Mouse (Mus musculus) gastrocnemius, postnatal 14 days (tissue): Measurements from ENCODE around the gene Nr1h4. TPM values are rescaled to one million over a fixed set of nuclear protein-coding genes. Genes with fewer than 3 reads are reported as not detected.
A peak's percentile ranks its signal among the peaks of the same experiment; 100 is the strongest.

ENCODE experiments used
- DNase-seq: peaks from one replicate; pipeline ENCODE4 v3.0.0; 2021; ENCODE audit warnings: mixed read lengths
- intact Hi-C: fragments of 180-260 bp; cut with DNase I; formaldehyde crosslinking; loops from one replicate; pipeline ENCODE4 v1.15.1; 2025; ENCODE audit warnings: low total_unique reads
- total RNA-seq, 2 experiments: library from RNA; stranded (reverse); gene quantifications; 2 replicates each; pipeline ENCODE4 v1.2.3; 2021

Nr1h4 gene
- total RNA-seq, 2 experiments from 2014 or later, result not detected

- intact Hi-C loops, result no loop called here
- DNase-seq, result no peak
Measured at GRCm38 (mm10) chr10:89441961-89442360, 91.4 kb downstream of the Nr1h4 start.

- intact Hi-C loops, result no loop called here
- no peak for DNase-seq
Measured at GRCm38 (mm10) chr10:89439380-89439779, 94.0 kb downstream of the Nr1h4 start.

GRCm38 (mm10) chr10:89437996-89438395 is 95.4 kb downstream of the Nr1h4 start:
- peak; percentile 16 for DNase-seq
- intact Hi-C loops, result no loop called here

GRCm38 (mm10) chr10:89437472-89437871 is 95.9 kb downstream of the Nr1h4 start:
- DNase-seq, result no peak
- intact Hi-C loops, result no loop called here

- intact Hi-C loops, result no loop called here
- DNase-seq, result no peak
Measured at GRCm38 (mm10) chr10:89435920-89436319, 97.5 kb downstream of the Nr1h4 start.

- intact Hi-C loops, result no loop called here
- no peak for DNase-seq
Measured at GRCm38 (mm10) chr10:89435413-89435812, 98.0 kb downstream of the Nr1h4 start.

- intact Hi-C loops, result no loop called here
- DNase-seq, result no peak
Measured at GRCm38 (mm10) chr10:89434509-89435210, 98.7 kb downstream of the Nr1h4 start.

- DNase-seq, result no peak
- intact Hi-C loops, result no loop called here
Measured at GRCm38 (mm10) chr10:89432743-89433142, 100.6 kb downstream of the Nr1h4 start.

- DNase-seq, result no peak
- intact Hi-C loops, result no loop called here
Measured at GRCm38 (mm10) chr10:89430751-89431150, 102.6 kb downstream of the Nr1h4 start.

- intact Hi-C loops, result no loop called here
- no peak for DNase-seq
Measured at GRCm38 (mm10) chr10:89424800-89425393, 108.5 kb downstream of the Nr1h4 start.

- intact Hi-C loops, result no loop called here
- DNase-seq, result no peak
Measured at GRCm38 (mm10) chr10:89424217-89424616, 109.2 kb downstream of the Nr1h4 start.

GRCm38 (mm10) chr10:89423164-89423778 is 110.1 kb downstream of the Nr1h4 start:
- DNase-seq, result no peak
- intact Hi-C loops, result no loop called here

- intact Hi-C loops, result no loop called here
- no peak for DNase-seq
Measured at GRCm38 (mm10) chr10:89422504-89423158, 110.8 kb downstream of the Nr1h4 start.

- intact Hi-C loops, result no loop called here
Measured at GRCm38 (mm10) chr10:89417966-89418365, 115.4 kb downstream of the Nr1h4 start.

GRCm38 (mm10) chr10:89415478-89415877 is 117.9 kb downstream of the Nr1h4 start:
- intact Hi-C loops, result no loop called here
- DNase-seq, result no peak

More at GRCm38 (mm10) chr10:89417966-89418365, 115.4 kb downstream of the Nr1h4 start:
- DNase-seq, result no peak

GRCm38 (mm10) chr10:89407551-89407950 is 125.8 kb downstream of the Nr1h4 start:
- DNase-seq, result no peak
- intact Hi-C loops, result no loop called here

GRCm38 (mm10) chr10:89406733-89407484 is 126.5 kb downstream of the Nr1h4 start:
- intact Hi-C loops, result no loop called here
- no peak for DNase-seq

- intact Hi-C loops, result no loop called here
- no peak for DNase-seq
Measured at GRCm38 (mm10) chr10:89404936-89405335, 128.4 kb downstream of the Nr1h4 start.
